Mouse (Mus musculus) liver, embryonic 16.5 days (tissue): Measurements from ENCODE around the gene Rnf24. TPM values are rescaled to one million over a fixed set of nuclear protein-coding genes. Genes with fewer than 3 reads are reported as not detected.

Experiments used
- ATAC-seq: fragments of 200-750 bp; cut with Nextera tagmentation; 2 replicates; pipeline ENCODE4 v1.8.0; 2017; ENCODE audit warnings: low read depth, mild to moderate bottlenecking, moderate number of reproducible peaks, moderate library complexity
- H3K27ac ChIP-seq: fragments of 300-500 bp; sonication (generic); 2 replicates; pipeline ENCODE4 v1.5.1; 2014; ENCODE audit warnings: mild to moderate bottlenecking, low read length
- H3K27me3 ChIP-seq: fragments of 300-500 bp; sonication (generic); 2 replicates; pipeline ENCODE4 v1.6.1; 2014; ENCODE audit warnings: low read depth, low read length, mixed read lengths; ENCODE audit not compliant: control insufficient read depth, insufficient read depth
- H3K36me3 ChIP-seq: fragments of 300-500 bp; sonication (generic); 2 replicates; pipeline ENCODE4 v1.6.1; 2014; ENCODE audit warnings: mild to moderate bottlenecking; ENCODE audit not compliant: control insufficient read depth, insufficient read depth
- H3K4me1 ChIP-seq: fragments of 300-500 bp; sonication (generic); 2 replicates; pipeline ENCODE4 v1.6.1; 2014; ENCODE audit warnings: low read depth, low read length, mixed read lengths; ENCODE audit not compliant: control insufficient read depth
- H3K4me2 ChIP-seq: fragments of 300-500 bp; sonication (generic); 2 replicates; pipeline ENCODE4 v1.6.1; 2014; ENCODE audit warnings: low read depth, low read length, mixed read lengths
- H3K4me3 ChIP-seq: fragments of 300-500 bp; sonication (generic); 2 replicates; pipeline ENCODE4 v1.5.1; 2014; ENCODE audit warnings: low read depth, mild to moderate bottlenecking, low read length
- H3K9ac ChIP-seq: fragments of 300-500 bp; sonication (generic); 2 replicates; pipeline ENCODE4 v1.6.1; 2014; ENCODE audit warnings: low read depth, low read length
- H3K9me3 ChIP-seq: fragments of 300-500 bp; sonication (generic); replicated peaks from 2 replicates; pipeline ENCODE4 v1.6.1; 2016; ENCODE audit warnings: low read length; ENCODE audit not compliant: control insufficient read depth
- WGBS: fragments of 180-500 bp; shearing (Covaris S2); extraction: QIAGEN DNeasy Blood & Tissue Kit; methylation state at CpG from one replicate; pipeline ENCODE4 v1.1.7; 2014; ENCODE audit not compliant: insufficient replicate concordance; 5-methylcytosine and 5-hydroxymethylcytosine counted together
- polyA plus RNA-seq: library from polyadenylated mRNA; unstranded; fragments of >200 nt; fragmentation: Nextera tagmentation; extraction: Ambion mirVana; gene quantifications from 2 replicates; pipeline ENCODE4 v1.2.1, GENCODE M21; 2015

The Rnf24 gene
- polyA plus RNA-seq, 1 experiment from 2014 or later: 0.46 TPM

DNA sequence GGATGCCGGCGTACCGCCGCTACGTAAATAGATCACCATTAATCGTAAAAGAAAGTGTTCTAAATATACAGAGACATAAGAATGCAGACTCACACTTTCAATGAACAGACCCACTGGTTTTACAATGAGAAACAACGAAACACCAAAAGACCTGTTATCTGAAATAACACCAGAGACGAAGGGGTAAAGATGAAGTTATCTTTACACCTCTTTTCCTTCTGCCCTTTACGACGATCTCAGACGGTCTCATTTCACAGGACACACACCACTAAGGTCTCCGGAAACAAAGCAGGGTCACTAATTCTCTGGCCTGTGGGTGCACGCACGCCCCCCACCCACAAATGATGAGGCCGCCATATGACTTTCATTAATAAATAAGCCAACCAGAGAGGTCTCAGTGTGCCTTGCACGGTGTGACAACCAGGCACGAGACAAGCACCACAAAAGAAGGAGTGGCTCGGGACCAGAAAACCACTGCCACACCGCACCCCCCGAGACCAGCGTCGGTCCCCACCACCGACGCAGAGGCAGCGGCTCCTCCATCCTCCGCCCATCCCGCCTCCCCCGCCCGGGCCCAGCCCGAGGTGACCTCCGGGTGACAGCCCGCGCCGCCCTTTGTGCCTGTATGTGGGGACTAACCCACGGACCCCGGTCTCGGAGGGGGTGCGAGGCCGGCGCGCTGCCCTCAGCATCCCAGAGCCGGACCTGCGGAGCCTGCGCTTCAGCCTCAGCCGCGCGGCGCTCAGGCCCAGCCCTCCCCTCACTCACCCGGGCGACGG, 535 bp downstream of the Rnf24 start:
- peak; percentile 54 for ATAC-seq
- Histone ChIP-seq H3K27ac (peak overlapping the region; percentile 71), H3K4me1 (peaks cover 12% of the 10 kb centered on the region), H3K27me3 (no peaks in the 10 kb centered on the region), H3K36me3 (no peaks in the 10 kb centered on the region), H3K4me3 (peak overlapping the region; percentile 86), H3K9me3 (no peaks in the 10 kb centered on the region), H3K9ac (peak overlapping the region; percentile 90), H3K4me2 (peak overlapping the region; percentile 100)
- whole genome bisulfite sequencing: under 1% methylated on average over 50 of the region's 51 CpGs

DNA sequence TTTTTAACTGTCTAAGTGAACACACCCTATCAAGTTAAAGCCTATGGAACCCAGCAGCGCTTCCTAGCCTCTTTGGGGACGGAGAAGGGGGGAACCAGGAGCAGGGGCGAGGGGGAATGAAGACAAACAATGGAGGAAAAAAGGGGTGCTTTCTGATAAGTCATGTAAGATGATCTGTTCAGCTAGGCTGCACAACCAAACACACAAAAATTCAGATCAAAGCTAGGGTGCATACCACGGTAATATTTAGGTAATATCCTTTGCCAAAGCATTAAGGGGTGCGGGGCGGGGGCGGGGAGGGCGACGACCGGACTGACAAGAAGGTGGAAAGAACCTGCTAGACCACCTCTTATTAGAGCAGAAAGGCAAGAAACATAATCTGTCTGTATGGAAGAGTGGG, 1.2 kb downstream of the Rnf24 start:
- Histone ChIP-seq H3K4me3 (peak overlapping the region; percentile 86), H3K4me2 (peak overlapping the region; percentile 100), H3K27me3 (no peaks in the 10 kb centered on the region), H3K9ac (no peak overlapping the region), H3K9me3 (no peaks in the 10 kb centered on the region), H3K27ac (no peak overlapping the region), H3K4me1 (peaks cover 12% of the 10 kb centered on the region), H3K36me3 (no peaks in the 10 kb centered on the region)
- ATAC-seq: no peak
- WGBS: 44% methylated on average over 10 of the region's 10 CpGs

DNA sequence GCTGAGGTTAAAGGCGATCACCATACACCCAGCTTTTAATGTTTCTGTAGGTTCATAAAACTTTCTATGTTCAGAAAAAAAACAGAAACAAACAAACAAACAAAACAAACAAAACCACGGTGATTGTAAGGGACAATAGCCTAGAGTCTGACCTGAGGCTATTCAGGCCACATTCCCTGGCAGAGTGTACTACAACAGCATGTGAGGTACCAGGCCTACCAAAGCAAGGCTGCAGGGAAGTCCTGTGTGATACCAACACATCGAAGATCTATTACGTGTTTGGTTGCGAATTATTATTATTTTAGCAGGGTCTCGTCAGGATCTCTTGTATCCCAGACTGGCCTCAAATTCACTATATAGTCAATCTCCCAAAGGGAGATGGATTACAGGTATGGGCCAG, 2.4 kb downstream of the Rnf24 start:
- WGBS: 76% methylated on average over 6 of the region's 6 CpGs
- H3K27ac ChIP-seq: no peak overlapping the region
- H3K9ac ChIP-seq: no peak overlapping the region

DNA sequence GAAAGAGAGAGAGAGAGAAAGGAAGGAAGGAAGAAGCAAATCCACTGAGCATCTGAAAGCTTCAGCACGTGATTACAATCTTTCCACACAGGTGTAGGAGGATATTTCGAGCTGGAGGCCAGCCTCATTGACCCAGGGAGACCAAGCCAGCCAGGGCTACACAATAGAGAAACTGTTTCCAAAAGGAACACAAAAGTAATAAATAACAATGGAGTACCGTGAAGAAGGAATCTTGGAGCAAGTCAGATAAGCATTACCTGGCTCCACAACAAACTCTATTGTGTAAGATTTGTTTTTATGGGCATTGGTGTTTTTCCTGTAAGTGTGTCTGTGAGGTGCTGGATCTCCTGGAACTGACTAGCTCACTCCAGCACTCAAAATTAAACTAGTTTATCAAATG, 7.1 kb downstream of the Rnf24 start:
- no peak for ATAC-seq
- Histone ChIP-seq H3K9me3 (no peaks in the 10 kb centered on the region), H3K36me3 (no peaks in the 10 kb centered on the region), H3K4me1 (no peaks in the 10 kb centered on the region), H3K9ac (no peak overlapping the region), H3K4me2 (no peak overlapping the region), H3K27me3 (no peaks in the 10 kb centered on the region), H3K27ac (no peak overlapping the region), H3K4me3 (no peak overlapping the region)
- 43% methylated on average over 3 of the region's 3 CpGs for WGBS

More for the DNA sequence above, 2.4 kb downstream of the Rnf24 start:
- Histone ChIP-seq H3K4me3 (no peak overlapping the region), H3K4me1 (peaks cover 12% of the 10 kb centered on the region), H3K36me3 (no peaks in the 10 kb centered on the region), H3K27me3 (no peaks in the 10 kb centered on the region), H3K9me3 (no peaks in the 10 kb centered on the region), H3K4me2 (no peak overlapping the region)
- no peak for ATAC-seq

DNA sequence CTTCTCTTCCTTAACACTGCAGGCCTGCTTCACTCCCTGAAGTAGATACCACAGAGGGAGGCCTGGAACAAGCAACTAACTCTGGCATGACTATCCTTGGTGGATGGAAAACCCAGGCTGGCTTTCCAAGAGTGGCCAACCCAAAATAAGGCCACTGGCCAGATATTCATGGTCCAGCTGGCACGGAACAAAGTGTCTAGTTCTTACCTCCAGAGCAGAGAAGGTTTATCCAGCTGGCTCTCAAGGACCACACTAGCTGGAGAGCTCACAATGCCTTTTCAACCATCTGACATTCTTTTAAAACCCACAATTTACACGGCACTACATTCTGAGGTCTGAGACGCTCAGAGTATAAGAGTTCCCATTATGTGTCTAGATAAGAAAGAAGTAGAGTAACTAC, 8.2 kb downstream of the Rnf24 start:
- Histone ChIP-seq H3K36me3 (no peaks in the 10 kb centered on the region), H3K9ac (no peak overlapping the region), H3K4me3 (no peak overlapping the region), H3K27me3 (no peaks in the 10 kb centered on the region), H3K4me1 (no peaks in the 10 kb centered on the region), H3K4me2 (no peak overlapping the region), H3K9me3 (no peaks in the 10 kb centered on the region), H3K27ac (no peak overlapping the region)
- no peak for ATAC-seq
- WGBS: 62% methylated on average over 3 of the region's 3 CpGs

DNA sequence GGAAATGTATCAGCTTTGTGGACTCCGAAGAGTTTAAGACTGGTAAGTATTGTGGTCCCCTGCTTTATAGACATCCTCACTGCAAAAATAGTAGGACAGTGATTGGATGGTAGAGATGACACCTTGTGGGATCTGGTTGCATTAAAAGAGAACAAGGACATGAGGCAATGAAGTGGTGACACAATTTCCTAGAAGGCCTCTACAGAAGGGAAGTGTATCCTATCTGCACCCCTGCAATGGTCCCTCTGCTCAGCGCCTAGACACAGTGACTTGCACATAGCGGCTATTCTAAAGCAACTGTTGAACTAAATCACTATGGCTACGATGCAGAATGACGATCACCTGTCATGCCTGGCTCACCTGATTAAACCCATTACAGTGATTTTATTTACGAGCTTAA, 15.1 kb downstream of the Rnf24 start:
- no peak for ATAC-seq
- no peaks in the 10 kb centered on the region for H3K27me3 ChIP-seq
- H3K4me3 ChIP-seq: no peak overlapping the region
- no peaks in the 10 kb centered on the region for H3K9me3 ChIP-seq
- H3K4me2 ChIP-seq: no peak overlapping the region
- 51% methylated on average over 6 of the region's 6 CpGs for WGBS
- no peaks in the 10 kb centered on the region for H3K36me3 ChIP-seq
- H3K4me1 ChIP-seq: no peaks in the 10 kb centered on the region
- no peak overlapping the region for H3K27ac ChIP-seq
- no peak overlapping the region for H3K9ac ChIP-seq

DNA sequence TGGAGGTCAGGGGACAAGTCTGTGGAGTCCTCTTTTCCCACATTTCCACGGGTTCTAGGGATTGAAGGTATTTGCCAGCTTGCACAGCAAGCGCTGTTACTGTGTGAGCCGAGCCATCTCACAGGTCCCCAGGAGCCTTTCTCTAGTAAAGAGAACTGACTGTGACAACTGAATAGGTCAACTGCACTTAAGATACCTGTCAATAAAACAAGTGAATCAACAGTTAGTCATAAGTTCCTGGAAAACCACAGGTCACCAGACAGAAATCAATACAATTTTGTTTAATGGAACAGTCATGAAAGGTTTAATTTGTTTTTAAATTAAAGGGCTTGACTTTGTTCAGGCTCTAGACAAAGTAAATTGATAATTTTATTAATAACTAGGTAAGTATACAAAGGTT, 22.1 kb downstream of the Rnf24 start:
- Histone ChIP-seq H3K27me3 (no peaks in the 10 kb centered on the region), H3K4me3 (no peak overlapping the region), H3K4me2 (no peak overlapping the region), H3K9ac (no peak overlapping the region), H3K36me3 (no peaks in the 10 kb centered on the region), H3K4me1 (no peaks in the 10 kb centered on the region), H3K27ac (no peak overlapping the region), H3K9me3 (no peaks in the 10 kb centered on the region)
- 70% methylated on average over 3 of the region's 3 CpGs for WGBS
- no peak for ATAC-seq

DNA sequence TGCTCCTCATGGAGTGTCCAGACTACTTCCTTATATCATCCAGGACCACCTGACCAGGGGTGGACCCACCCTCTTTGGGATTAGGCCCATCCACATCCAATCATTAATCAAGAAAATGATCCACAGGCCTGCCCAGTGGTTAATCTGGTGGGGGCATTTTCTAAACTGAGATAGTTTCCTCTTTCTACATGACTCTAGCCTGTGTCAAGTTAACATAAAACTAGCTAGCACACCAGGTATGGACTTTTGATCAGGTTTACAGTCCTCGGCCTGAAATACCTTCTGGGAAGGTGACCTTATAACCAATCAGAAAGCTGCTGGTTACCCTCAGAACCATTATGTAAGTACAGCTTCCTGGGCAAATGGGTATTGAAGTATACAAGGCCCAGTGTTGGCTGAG, 23.7 kb downstream of the Rnf24 start:
- H3K9ac ChIP-seq: no peak overlapping the region
- no peaks in the 10 kb centered on the region for H3K27me3 ChIP-seq
- peak; percentile 35; the same call in 1 of the 2 replicates for ATAC-seq
- H3K4me3 ChIP-seq: no peak overlapping the region
- no peaks in the 10 kb centered on the region for H3K4me1 ChIP-seq
- H3K9me3 ChIP-seq: no peaks in the 10 kb centered on the region
- H3K4me2 ChIP-seq: no peak overlapping the region
- H3K27ac ChIP-seq: no peak overlapping the region
- no peaks in the 10 kb centered on the region for H3K36me3 ChIP-seq
- 54% methylated on average over 1 of the region's 1 CpGs for WGBS

DNA sequence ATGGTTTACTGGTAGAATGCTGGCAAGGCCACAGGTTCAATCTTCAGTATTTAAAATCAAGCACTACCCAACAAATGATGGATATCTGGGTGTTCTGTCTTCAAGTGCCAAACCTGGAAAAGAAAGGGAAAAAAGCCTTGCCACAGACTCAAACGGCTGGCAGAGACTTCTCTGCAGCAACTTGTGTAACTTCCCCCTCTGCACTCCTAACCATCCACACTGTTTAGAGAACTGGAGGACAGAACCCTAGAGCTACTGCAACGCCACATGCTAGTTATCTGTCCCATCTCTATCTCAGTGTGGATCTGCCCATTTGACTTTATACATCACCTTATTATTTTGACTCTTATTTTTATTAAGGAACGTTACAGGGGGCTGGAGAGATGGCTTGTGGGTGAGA, 26.6 kb downstream of the Rnf24 start:
- no peak overlapping the region for H3K4me2 ChIP-seq
- H3K4me3 ChIP-seq: no peak overlapping the region
- H3K27me3 ChIP-seq: no peaks in the 10 kb centered on the region
- H3K9ac ChIP-seq: no peak overlapping the region
- no peak for ATAC-seq
- H3K4me1 ChIP-seq: peaks cover 2% of the 10 kb centered on the region; the same call in 1 of the 2 replicates
- H3K27ac ChIP-seq: no peak overlapping the region
- no peaks in the 10 kb centered on the region for H3K9me3 ChIP-seq
- no peaks in the 10 kb centered on the region for H3K36me3 ChIP-seq
- WGBS: 26% methylated on average over 3 of the region's 3 CpGs
